10 mouse cellular contexts compared by ENCODE assay signal in genomic region chr6:28142332-28142731, GRCm38 (mm10). TPM values are rescaled to one million over a fixed set of nuclear protein-coding genes. Genes with fewer than 3 reads are reported as not detected.
DNase-seq lines count a peak whose midpoint lies in the region; ATAC-seq and TF ChIP-seq lines count a peak whose summit lies in the region.
"Had no signal": no experiment of that assay in that cellular context is flagged by ENCODE, and none has a peak within 500 bp of the region (broad histone marks: within the 10 kb centered on the region; RNA-seq: fewer than 3 reads in every experiment).

No protein-coding gene starts in this region.

- H3K9ac ChIP-seq in midbrain, embryonic 11.5 days (ENCODE audit: low read length) = no peak overlapping the region
- no peak overlapping the region for H3K9ac ChIP-seq in intestine, postnatal 0 days (ENCODE audit: low read depth, low read length)

- TF ChIP-seq CTCF in intestine, postnatal 0 days (IDR thresholded peaks at IDR 0.05; ENCODE audit: low read depth) = no peak

- peaks cover 2% of the 10 kb centered on the region; the same call in 1 of the 2 replicates for H3K4me1 ChIP-seq in midbrain, embryonic 11.5 days (ENCODE audit: control insufficient read depth, insufficient read depth, low read length)
- peaks cover 5% of the 10 kb centered on the region; the same call in 1 of the 2 replicates for H3K4me1 ChIP-seq in midbrain, embryonic 10.5 days
- H3K4me1 ChIP-seq in intestine, postnatal 0 days (replicated peaks; ENCODE audit: control insufficient read depth, insufficient read depth, low read length) = no peaks in the 10 kb centered on the region

- H3K27me3 ChIP-seq in midbrain, embryonic 11.5 days (ENCODE audit: control insufficient read depth, insufficient read depth, low read length) = no peaks in the 10 kb centered on the region
- H3K27me3 ChIP-seq in midbrain, embryonic 10.5 days (ENCODE audit: low read depth, poor library complexity, severe bottlenecking) = peaks cover 3% of the 10 kb centered on the region; the same call in 1 of the 2 replicates
- H3K27me3 ChIP-seq in intestine, postnatal 0 days (replicated peaks; ENCODE audit: control insufficient read depth, insufficient read depth, low read length) = no peaks in the 10 kb centered on the region

- H3K4me3 ChIP-seq in midbrain, embryonic 11.5 days (ENCODE audit: low read depth, low read length) = no peak overlapping the region
- no peak overlapping the region for H3K4me3 ChIP-seq in midbrain, embryonic 10.5 days
- H3K4me3 ChIP-seq in intestine, postnatal 0 days (ENCODE audit: low read depth, low read length) = no peak overlapping the region
- H3K4me3 ChIP-seq: heart, adult 2 months had no signal

- H3K27ac ChIP-seq in midbrain, embryonic 11.5 days (ENCODE audit: low read depth, low read length) = no peak overlapping the region
- no peak overlapping the region for H3K27ac ChIP-seq in midbrain, embryonic 10.5 days (replicated peaks)
- H3K27ac ChIP-seq in intestine, postnatal 0 days (ENCODE audit: low read depth, low read length) = no peak overlapping the region
- H3K27ac ChIP-seq: heart, adult 2 months had no signal

- H3K36me3 ChIP-seq in midbrain, embryonic 11.5 days (ENCODE audit: control insufficient read depth, insufficient read depth, low read length) = no peaks in the 10 kb centered on the region
- H3K36me3 ChIP-seq in midbrain, embryonic 10.5 days = no peaks in the 10 kb centered on the region
- H3K36me3 ChIP-seq in intestine, postnatal 0 days (ENCODE audit: control insufficient read depth, insufficient read depth) = no peaks in the 10 kb centered on the region

- H3K4me2 ChIP-seq in midbrain, embryonic 11.5 days = no peak overlapping the region
- H3K4me2 ChIP-seq in intestine, postnatal 0 days (replicated peaks; ENCODE audit: low read depth) = no peak overlapping the region
- H3K4me2 ChIP-seq: liver, embryonic 11.5 days had no signal

- H3K9me3 ChIP-seq in midbrain, embryonic 11.5 days (ENCODE audit: control insufficient read depth, low read length) = no peaks in the 10 kb centered on the region
- no peaks in the 10 kb centered on the region for H3K9me3 ChIP-seq in midbrain, embryonic 10.5 days (replicated peaks)
- no peaks in the 10 kb centered on the region for H3K9me3 ChIP-seq in intestine, postnatal 0 days (ENCODE audit: control insufficient read depth)

- ATAC-seq in midbrain, embryonic 11.5 days (ENCODE audit: low FRiP score) = peak; percentile 81
- no peak for ATAC-seq in intestine, postnatal 0 days

- 16% methylated on average over 2 of the region's 2 CpGs for WGBS in midbrain, embryonic 11.5 days
- WGBS in midbrain, embryonic 10.5 days = 9% methylated on average over 2 of the region's 2 CpGs
- 25% methylated on average over 2 of the region's 2 CpGs for WGBS in intestine, postnatal 0 days

- peak; percentile 13 to 23 for DNase-seq in cerebellum, postnatal 10 days
- DNase-seq in cerebellum, adult 9-11 months = no peak
- peak; percentile 47 for DNase-seq in midbrain, embryonic 11.5 days (ENCODE audit: low spot score, missing footprints)
- DNase-seq in midbrain, embryonic 10.5 days (ENCODE audit: low spot score) = no peak
- DNase-seq in forelimb bud, embryonic 11.5 days (ENCODE audit: low read depth, low spot score) = peak; percentile 20
- DNase-seq in heart, adult 11 months = no peak
- DNase-seq in left cerebral cortex, adult 9 months (ENCODE audit: low spot score in 2 of 2) = no peak
- DNase-seq: heart, adult 2 months had no signal

RNA-seq across cellular contexts. Expression of gene Grm8, which starts 7.4 kb away (rescaled TPM):
- 3.0 and 3.5 TPM in 2 replicates for polyA plus RNA-seq in midbrain, embryonic 11.5 days (2014; fragmentation: Nextera tagmentation; extraction: Ambion mirVana)
- 0.93 and 1.7 TPM in 2 replicates for polyA plus RNA-seq in midbrain, embryonic 10.5 days (2016; fragmentation: Nextera tagmentation; extraction: Ambion mirVana)
- polyA plus RNA-seq in intestine, postnatal 0 days (2015; fragmentation: Nextera tagmentation; extraction: Ambion mirVana) = 1.1 and 1.3 TPM in 2 replicates
- polyA plus RNA-seq: heart, adult 2 months had no signal

Comparison
In these comparisons a context has a peak if more than half of its experiments do, and no peak if none do; other contexts are left out.
1. DNase-seq: peak in cerebellum, postnatal 10 days (2 of 2), midbrain, embryonic 11.5 days (single experiment) and forelimb bud, embryonic 11.5 days (single experiment); none in cerebellum, adult 9-11 months (single experiment), midbrain, embryonic 10.5 days (single experiment), heart, adult 11 months (single experiment) and left cerebral cortex, adult 9 months (0 of 2).